Mouse (Mus musculus): Measurements from ENCODE around the gene Aldh16a1.
"Not testable (repeated sequence)": the region's sequence is repeated elsewhere in the genome, so short reads cannot be mapped to it uniquely, and the experiment has no call there.

Gene Aldh16a1

DNA sequence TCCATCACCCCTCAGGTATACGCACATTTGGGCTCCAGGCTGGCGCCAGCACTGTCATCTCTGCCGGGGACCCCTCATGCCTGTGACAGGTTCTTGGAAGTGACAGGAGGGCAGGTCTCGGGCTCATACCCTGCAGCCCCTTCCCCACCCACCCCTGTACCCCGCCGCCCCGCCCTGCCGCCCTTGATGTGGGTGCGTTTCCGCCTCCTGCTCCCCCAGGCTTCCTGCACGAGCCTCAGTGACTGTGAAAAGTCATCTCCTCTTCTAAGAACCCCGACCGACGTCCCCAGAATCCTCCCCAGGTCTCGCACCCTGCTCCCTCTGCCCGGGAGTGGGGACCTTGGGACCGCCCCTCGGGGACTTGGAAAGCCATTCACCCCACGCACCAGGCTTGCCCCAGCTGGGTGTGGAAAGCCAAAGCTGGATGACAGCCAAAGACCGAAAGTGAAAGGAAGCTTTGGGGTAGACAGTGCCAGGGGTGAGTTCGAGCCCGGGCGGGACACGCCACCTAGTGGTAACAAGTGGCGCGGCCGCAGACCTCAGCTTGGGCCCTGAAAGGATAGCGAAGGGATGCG, 18.3 kb downstream of the Aldh16a1 start, which contains the start of the genes Gm45713 and Flt3l:
Gm45713 (minus strand) TSS at position 239 of the 575 bp plus-strand sequence.
Flt3l (minus strand) TSS at position 440 of the 575 bp plus-strand sequence.
- DNase-seq (ENCODE audit: extremely low read depth, low read depth, low spot score) = no peak

GRCm38 (mm10) chr7:45135370-45135769, 19.0 kb downstream of the Aldh16a1 start:
- DNase-seq (ENCODE audit: extremely low read depth, low read depth, low spot score) = no peak

- DNase-seq (ENCODE audit: extremely low read depth, low read depth, low spot score) = no peak
These were observed 19.8 kb downstream of the Aldh16a1 start for GRCm38 (mm10) chr7:45134544-45135026.

- DNase-seq (ENCODE audit: extremely low read depth, low read depth, low spot score) = no peak
These were observed 20.8 kb downstream of the Aldh16a1 start for GRCm38 (mm10) chr7:45133446-45134159.

DNA sequence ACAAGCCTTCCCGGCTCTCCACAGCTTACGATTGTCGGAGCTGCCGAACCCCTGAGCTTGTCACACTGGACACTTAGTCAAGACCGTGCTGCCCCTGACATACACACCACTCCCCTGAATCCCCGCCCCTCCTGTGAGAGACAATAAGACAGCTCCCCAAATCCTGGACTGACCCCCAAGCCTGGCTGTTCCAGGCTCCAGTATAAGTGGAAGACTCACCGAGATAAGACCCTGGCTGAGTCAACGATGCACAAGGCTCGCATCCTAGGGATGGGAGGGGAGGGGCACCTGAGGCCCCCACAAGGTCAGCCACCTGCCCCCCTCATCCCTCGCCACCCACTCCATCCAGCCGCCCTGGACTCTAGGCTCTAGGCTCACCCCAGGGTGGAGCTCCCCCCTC, 22.5 kb downstream of the Aldh16a1 start:
- DNase-seq (ENCODE audit: extremely low read depth, low read depth, low spot score) = no peak

DNA sequence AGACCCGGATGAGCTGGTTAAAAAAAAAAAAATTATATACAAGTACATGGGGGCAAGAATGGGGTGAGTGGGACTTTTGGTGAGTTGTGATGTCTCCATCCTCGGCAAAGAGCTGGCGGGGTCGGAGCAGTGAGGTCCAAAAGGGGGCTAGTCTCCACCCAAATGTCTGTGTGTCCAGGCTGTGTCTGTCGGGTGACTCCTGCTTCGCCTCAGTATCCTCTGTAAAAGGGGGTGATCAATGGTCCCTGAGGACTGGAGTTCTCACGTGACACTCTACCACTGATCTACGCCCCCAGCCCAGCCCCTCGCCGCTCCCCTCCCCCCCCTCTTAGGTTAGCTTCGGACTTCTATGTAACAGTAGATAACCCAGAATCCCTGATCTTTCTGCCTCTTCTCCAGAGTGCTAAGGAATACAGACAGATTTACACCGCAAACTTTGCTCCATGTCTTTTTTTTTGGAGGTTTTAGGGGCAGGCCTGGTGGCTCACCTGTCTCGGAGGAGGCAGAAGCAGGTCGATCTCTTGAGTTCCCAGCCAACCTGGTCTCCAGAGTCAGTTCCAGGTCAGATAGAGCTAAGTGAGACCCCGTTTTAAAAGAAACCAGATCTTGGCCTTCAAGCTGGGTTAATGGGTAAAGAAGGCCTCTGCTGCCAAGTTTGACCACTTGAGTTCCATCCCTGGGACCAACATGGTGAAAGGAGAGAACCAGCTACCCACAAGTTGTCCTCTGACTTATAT, 24.4 kb downstream of the Aldh16a1 start:
- no peak for DNase-seq (ENCODE audit: extremely low read depth, low read depth, low spot score)

- no peak for DNase-seq (ENCODE audit: extremely low read depth, low read depth, low spot score)
These were observed 25.1 kb downstream of the Aldh16a1 start for GRCm38 (mm10) chr7:45129318-45129717.

- peak; percentile 90 for DNase-seq (ENCODE audit: extremely low read depth, low read depth, low spot score)
These were observed 25.6 kb downstream of the Aldh16a1 start, which contains the start of gene Rpl13a for GRCm38 (mm10) chr7:45128624-45129246. Rpl13a (minus strand) TSS chr7:45128761.

- DNase-seq (ENCODE audit: extremely low read depth, low read depth, low spot score) = no peak
These were observed 26.6 kb downstream of the Aldh16a1 start for GRCm38 (mm10) chr7:45127700-45128224.

GRCm38 (mm10) chr7:45126844-45127699, 27.3 kb downstream of the Aldh16a1 start:
- no peak for DNase-seq (ENCODE audit: extremely low read depth, low read depth, low spot score)

DNA sequence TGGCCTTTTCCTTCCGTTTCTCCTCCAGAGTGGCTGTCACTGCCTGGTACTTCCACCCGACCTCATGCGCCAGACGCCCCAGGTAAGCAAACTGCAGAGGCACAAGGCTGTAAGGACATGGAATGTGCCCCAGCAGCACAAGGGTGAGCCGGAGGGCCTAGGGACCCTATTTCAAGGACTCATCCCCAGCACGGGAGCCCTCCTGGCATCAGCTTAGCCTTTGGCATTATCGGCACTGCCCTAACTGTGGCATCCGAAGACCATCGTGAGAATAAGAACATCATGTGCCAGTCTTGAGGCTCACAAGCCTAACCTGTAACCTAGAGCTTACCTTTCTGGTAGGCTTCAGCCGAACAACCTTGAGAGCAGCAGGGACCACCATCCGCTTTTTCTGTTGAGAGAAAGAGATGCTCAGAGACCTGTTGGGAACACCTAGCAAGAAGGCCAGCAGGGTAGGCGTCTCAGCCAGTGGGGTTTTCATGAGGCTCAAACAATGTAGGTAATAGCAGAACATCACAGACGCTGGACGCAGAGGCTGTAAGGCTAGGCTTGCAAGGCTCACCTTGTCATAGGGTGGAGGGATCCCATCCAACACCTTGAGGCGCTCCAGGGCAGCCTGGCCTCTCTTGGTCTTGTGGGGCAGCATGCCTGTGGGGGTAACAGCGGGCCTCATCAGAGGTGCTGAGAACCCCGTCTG, 28.1 kb downstream of the Aldh16a1 start:
- no peak for DNase-seq (ENCODE audit: extremely low read depth, low read depth, low spot score)

GRCm38 (mm10) chr7:45125649-45126048, 28.7 kb downstream of the Aldh16a1 start:
- DNase-seq (ENCODE audit: extremely low read depth, low read depth, low spot score) = not testable (repeated sequence)

- no peak for DNase-seq (ENCODE audit: extremely low read depth, low read depth, low spot score)
These were observed 29.2 kb downstream of the Aldh16a1 start for GRCm38 (mm10) chr7:45125144-45125600.

- peak; percentile 95 for DNase-seq (ENCODE audit: extremely low read depth, low read depth, low spot score)
These were observed 29.9 kb downstream of the Aldh16a1 start, which contains the start of gene Rps11 for GRCm38 (mm10) chr7:45124224-45125143. Rps11 (minus strand) TSS chr7:45124439.

DNA sequence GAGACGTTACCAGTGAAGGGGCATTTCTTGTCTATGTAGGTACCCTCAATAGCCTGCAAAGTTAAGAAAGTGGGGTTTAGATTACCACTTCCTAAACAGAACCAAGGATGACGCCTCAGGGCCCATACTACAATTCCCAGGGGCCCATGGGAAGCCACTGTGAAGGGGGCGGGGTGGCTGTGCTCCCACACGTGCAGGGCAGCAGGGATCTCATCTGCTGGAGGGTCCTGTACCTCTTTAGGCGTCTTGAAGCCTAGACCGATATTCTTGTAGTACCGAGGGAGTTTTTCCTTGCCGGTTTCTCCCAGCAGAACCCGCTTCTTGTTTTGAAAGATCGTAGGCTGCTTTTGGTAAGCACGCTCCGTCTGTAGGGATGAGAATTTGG, 31.2 kb downstream of the Aldh16a1 start:
- no peak for DNase-seq (ENCODE audit: extremely low read depth, low read depth, low spot score)

GRCm38 (mm10) chr7:45122561-45123185, 31.7 kb downstream of the Aldh16a1 start:
- no peak for DNase-seq (ENCODE audit: extremely low read depth, low read depth, low spot score)

GRCm38 (mm10) chr7:45121966-45122365, 32.4 kb downstream of the Aldh16a1 start:
- DNase-seq (ENCODE audit: extremely low read depth, low read depth, low spot score) = no peak

DNA sequence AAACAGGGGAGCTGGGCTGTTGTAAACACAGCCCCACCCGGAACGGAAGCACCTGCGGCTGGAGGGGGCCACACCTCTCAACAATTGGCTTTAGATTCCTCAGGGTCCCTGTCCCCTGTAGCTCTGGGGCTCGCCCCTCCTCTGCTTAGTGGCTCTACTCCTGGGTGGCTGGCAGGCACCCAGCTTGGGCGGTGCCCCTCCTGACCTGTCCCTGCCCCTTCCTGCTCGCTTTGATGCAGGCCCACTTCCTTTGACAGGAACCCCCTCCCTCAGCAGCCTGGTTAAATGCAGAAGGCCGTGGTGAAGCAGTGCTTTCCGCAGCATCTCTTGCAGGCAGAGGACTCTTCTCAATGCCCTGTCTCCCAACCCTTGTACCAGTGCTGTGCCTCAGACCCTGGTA, 33.0 kb downstream of the Aldh16a1 start:
- no peak for DNase-seq (ENCODE audit: extremely low read depth, low read depth, low spot score)

All from fat pad, adult 2 months (tissue).